Mouse (Mus musculus) kidney, adult 8-10 months (tissue): ENCODE measurements around the gene Tfpi2.

ENCODE experiments used
- DNase-seq, 2 experiments: peaks; one replicate each; pipeline ENCODE4 v3.0.0; 2022

Gene Tfpi2

GRCm38 (mm10) chr6:3988750-3989149, at the start of gene Tfpi2:
Gene Tfpi2, minus strand, starts transcription at chr6:3988919.
- DNase-seq = peak; percentile 21 to 59

DNA sequence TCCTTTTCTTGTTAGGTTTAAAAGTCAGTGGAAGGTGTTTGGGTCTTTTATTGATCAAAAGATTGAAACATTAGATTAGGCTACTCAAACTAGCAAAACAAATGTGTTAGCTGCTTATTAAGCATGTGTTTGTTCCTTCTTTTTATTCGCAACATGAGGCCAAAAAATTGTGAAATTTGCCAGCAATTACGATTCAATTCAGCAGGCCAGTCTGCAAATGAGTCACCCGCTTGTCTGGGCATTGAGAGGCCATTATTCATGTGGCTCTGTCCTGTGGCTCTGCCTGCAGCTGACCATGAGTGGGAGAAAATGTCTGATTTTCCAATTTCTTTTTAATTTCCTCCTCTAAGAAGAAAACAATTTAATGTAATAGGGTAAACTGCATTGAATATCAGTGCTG, 42.2 kb upstream of the Tfpi2 start:
- no peak for DNase-seq

GRCm38 (mm10) chr6:4026367-4026766, 37.6 kb upstream of the Tfpi2 start:
- DNase-seq = no peak

DNA sequence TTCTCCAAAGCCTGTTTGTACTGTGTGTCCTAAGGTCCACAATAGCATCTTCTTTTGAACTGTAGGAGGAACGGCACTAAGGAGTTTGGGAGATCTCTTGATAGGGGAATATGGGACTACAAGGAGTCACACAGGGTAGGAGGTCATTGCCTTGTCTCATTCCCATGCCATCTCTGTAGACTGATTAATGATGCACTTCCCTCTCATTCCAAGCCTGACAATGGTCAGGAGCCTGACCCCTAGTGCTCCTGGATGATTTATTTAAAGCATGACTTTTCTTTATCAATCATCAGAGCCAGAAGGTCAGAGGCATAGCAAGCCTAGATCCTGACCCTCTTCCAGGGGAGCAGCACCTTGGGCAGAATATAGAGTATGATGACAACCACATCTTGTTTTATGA, 33.9 kb upstream of the Tfpi2 start:
- DNase-seq = peak in 1 of 2 experiments; percentile 54

DNA sequence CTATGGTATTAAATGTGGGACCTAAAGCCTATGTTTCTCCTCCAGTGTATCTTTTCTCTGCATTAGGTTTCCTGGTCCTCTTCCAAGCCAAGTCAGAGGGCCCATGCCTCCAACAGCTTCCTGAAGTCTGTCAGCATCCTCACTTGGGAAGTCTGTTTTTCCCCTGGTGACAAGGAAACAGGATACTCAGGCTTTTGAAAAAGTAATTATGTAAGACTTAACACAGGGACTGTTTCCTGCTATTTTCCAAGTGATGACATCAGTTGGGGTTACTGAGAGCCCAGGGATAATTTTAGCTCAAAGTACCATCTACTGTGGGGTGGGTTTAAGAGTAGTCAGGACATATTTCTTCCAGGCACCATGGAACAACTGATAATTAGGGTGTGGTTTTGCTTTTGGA, 20.8 kb upstream of the Tfpi2 start:
- peak in 1 of 2 experiments; percentile 60 for DNase-seq

DNA sequence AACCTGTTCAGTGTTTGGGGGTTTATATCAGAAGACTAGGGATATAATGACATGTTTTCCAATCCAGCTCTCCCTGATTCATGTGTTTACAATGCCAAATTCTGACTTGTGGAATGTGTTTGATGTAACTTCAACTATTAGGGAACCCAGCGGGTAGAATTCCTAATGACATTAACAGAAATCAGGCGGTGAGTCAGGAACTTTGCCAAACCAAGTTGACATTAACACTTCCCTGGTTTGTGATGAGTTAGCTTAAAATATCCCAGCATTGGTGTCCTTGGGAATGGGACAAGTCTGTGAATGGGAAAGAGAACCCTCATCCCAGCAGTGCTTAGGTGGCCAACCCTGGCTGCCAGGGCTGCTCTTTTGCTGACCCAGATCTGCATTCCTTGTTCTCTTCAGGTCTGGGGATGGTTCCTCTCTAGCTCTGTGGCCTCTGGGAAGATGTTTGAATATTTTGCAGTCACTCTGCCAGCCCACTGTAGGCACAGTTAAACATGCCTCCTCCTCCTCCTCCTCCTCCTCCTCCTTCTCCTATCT, 19.9 kb upstream of the Tfpi2 start:
- no peak for DNase-seq

- no peak for DNase-seq
These were observed 16.1 kb upstream of the Tfpi2 start for GRCm38 (mm10) chr6:4004808-4005207.

DNA sequence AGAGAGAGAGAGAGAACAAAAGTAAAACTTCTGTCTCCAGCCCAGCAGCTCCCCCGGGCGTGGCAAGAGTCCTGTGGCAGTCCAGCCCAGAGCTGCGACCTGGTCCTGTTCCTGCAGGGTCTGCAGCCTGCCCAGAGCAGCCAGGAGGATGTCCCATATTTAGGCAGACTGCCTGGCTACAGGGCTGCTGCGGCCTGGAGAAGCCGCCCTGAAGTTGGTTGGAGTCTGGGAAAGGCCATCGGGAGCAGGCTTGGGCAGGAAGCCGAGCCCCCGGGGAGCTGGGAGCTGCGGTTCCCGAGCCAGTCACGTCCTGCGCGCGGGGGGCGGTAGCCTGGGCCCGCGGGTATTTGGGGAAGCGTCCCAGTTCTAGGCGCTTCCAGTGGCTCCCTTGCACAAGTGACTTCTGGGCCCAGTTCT, 15.2 kb upstream of the Tfpi2 start, which contains the start of gene Gng11:
Gene Gng11 (plus strand): TSS at position 15 of the 417 bp plus-strand sequence.
- peak; percentile 65 to 75 for DNase-seq

DNA sequence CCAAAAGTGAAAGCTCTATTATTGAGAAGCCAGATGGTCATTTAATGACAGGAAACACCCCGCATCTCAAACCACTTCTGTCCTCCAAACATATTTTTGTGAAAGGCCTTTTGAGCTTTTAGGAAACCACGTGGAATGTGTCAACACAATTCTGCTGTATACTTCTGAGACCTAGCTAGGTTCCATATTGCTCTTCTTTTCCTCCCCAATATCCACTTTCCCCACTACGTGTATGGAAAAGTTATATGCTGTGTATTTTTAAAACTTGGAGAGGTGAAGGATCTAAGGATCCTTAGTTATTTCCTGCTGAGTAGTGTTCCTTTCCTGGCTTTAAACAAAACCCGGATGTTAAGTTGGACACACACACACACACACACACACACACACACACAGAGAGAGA, 14.7 kb upstream of the Tfpi2 start:
- no peak for DNase-seq

DNA sequence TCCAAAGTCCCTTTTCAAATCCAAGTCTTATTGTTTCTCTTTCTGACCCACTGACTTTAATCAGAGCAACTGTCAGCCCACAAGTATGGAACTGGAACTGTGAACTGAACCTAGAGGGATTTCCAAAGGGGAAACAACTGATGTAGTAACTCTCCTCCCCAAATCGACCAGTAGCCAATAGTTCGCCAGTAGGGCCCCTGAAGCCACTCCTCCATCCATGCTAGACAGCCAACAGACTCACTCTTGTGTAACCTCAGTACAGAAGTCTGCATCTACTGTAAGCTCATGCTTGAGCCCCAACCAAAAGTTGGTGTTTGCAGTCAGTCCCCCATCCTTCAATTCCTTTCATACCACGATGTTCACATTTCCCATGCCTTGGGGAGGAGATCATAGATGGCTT, 12.0 kb upstream of the Tfpi2 start:
- no peak for DNase-seq

DNA sequence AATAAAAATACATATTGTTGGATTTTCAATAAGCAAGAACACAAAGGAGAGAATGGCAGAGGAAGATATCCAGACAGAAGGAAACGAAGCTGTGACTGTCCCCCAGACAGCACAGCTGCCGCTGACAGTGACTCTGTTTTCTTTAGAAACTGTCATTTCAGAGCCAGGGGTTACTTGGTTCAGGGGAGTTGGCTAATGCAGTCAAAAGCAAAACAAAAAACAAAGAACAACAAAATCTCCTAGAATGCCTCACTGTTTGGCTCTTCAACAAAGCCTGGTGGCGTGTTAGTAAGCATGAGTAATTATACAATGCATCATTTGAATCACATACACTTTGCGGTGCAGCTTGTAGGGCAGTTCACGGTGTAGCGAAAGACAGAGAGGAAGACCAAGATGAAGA, 10.6 kb upstream of the Tfpi2 start:
- no peak for DNase-seq

DNA sequence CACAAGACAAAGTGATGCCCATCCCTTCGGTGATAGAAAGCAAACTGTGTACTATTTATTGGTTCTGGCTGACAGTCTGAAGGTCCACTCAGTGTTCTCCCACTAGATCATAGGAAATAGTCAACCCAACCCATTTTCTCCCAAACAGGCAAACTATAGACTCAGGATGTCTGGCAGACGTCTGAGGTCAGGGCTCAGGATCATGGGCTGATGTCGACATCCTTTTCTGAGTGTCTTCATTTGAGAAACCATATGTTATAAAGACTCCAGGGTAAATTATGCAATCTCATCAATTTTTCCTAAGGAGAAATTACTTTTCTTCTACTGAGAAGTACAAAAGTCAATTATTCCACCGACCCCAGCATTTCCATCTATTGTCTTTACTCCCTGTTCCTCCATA, 9.4 kb upstream of the Tfpi2 start:
- no peak for DNase-seq

DNA sequence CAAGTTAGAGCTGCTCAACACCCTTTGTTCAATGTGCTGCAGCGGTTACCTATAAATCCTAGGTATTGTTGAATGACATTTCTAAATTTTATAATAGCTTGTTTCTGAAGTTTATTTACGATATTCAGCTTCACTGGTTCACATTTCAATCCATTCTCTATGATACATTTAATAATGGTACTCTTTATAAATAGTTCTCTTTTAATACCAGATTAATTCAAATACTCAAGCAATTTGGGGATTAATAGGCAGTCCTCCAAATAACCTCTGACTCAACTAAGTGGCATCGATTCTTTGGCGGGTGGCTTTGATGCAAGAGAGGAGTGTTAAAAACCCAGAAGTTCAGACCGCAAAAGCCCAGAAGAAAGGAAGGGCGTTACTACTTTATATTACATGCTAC, 4.8 kb upstream of the Tfpi2 start, which contains the start of gene Gngt1:
Gene Gngt1 (plus strand): TSS at position 301 of the 400 bp plus-strand sequence.
- DNase-seq = no peak

DNA sequence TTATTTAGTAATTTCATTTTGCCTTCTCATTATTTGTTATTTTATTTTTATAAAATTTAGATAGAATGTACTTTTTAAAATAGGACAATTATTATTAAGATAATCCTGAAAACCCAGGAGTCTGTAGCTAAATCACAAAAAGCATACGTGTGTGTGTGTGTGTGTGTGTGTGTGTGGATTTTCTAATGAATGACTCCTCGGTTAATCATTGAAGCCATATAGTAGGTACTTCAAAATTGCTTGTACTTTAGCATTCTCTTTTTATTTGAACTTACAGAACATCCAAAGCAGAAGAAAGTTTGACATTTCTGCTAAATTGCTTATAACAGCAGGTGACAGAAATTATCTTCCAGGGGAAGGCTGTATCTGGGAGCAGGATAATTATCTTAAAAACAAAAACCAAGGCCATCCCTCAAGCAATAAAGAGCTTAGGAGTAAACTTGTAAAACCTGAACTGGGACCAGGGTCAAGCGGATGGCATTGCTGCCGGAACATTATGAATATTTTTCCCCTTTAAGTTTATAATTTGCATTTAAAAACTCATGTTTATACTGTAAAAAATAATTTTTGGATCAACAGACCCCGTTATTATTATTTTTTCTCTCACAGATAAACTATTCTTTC, 5.9 kb downstream of the Tfpi2 start:
- no peak for DNase-seq

GRCm38 (mm10) chr6:3973679-3974078, 15.0 kb downstream of the Tfpi2 start:
- DNase-seq = no peak

DNA sequence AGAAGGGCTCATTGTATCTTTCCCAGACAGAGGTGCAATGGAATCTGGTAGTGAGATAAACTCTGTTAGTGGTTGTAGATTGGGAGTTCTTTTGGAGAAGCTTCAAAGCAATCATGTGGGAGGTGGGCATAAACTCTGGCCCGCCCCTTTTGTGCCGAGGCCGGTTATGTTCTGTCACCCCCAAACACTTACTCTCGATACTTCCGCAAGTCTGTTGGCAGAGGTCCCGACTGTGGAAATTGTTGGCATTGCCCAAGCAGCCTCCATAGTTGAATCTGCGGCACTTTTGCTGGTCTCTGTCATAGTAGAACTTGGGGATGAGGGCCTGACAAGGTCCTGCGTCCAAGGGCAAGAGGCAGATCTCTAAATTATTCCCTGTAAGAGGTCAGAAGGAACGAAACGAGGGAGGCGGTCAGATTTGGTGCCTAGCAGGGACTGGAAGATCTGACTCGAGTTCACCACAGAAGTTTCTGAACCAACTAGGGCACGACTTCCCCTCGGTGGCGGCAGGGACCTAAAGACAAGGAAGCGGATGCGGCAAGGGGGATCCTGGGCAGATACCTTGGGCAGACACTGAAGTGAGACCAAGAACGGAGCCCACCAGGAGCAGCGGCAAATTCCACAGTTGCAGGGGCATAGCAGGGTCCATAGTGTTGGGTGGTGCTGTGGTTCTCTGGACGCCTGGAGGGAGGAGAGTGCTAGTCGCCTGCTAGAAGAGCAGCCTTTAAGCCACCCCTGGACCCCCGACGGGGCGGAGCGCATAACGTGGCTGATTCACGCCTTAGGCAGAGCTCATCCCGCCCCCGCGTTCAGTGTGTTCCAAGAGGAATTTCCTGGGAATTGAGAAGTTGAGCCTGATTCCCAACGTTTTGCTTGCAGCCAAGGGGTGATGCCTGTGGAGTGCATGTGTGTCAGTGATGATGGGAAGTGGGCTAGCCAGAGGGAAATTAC, 20.8 kb downstream of the Tfpi2 start:
- peak in 1 of 2 experiments; percentile 13 for DNase-seq

- no peak for DNase-seq
These were observed 33.8 kb downstream of the Tfpi2 start for GRCm38 (mm10) chr6:3954969-3955368.

DNA sequence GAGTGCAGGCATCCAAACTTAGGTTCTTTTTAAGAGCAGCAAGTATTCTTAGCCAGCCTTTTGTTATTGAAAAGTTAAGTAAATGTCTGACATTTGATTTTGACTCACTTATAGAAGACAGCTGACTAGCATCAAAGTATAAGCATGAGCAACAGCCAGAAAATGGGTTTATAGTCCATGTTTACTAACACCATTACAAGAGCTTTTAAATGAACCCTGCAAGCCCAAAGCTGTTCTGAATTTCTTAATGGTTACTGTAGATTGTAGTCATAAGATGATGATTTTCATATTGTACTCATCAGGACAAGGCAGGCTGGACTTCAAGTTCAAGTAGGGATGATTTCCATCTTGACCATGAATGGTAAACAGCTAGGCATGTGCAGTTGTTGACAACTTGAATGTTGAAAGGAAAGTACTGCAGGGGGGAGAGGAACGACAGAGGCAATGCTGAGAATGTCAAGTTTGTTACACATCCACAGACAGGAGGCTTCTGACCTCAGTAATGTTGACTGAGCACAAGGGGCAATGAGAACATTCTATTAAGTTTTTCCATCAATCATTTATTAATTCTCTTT, 52.5 kb downstream of the Tfpi2 start:
- no peak for DNase-seq

DNA sequence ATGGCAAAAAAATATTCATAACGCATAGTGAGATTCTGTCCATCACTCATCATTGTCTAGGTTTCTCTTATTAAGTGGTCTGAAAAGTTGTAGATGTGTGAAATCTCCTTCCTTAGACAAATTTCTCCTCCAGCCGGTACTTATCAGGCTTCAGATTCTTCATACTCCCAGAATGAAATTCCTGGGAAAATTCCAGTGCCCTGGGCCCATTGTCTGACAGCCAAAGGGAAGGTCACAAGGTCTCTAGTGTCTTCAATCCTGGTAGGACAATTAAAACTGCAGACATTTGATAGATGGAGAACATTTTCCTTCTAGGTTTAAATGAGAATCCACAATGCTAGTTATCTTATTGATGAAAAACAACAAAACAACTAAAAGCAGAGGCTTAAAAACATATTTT, 53.1 kb downstream of the Tfpi2 start:
- DNase-seq = peak; percentile 8 to 26

GRCm38 (mm10) chr6:3935048-3935447, 53.7 kb downstream of the Tfpi2 start:
- DNase-seq = no peak

DNA sequence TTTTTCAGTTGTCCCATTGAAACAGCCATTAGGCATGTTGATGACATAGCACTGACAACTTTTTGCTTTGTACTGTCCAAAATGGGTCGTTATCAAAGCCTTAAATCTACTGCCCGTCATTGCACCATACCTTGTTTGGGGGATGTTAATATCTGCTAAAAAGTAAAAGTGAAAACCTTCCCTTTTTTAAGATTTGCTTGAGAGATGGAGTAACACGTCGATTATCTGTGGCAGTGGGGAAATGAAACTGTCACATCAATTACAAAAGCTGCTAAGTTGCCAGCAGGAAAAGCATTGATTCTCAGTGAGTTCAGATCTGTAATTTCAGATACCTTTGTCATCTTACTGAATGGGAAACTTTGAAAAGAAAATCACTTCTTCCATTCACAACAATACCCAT, 62.6 kb downstream of the Tfpi2 start:
- no peak for DNase-seq

DNA sequence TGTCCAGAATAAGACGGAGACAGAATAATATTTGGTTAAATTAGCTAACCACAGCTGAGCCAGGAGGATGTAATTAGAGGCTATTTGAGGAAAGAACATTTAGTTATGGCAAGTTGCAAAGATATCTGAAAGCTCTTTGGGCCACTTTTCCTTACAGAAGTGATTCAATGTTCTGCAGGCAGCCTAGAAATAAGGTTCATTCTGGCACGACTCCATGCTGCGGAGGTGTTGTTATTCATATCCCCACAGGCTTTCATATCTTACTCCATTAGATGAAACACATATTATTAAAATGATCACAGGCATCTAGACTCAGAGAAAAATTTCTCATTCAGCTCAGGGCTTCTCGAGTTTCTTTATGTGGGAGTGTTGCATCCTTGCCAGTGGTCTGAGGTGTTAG, 65.8 kb downstream of the Tfpi2 start:
- no peak for DNase-seq

- DNase-seq = no peak
These were observed 72.7 kb downstream of the Tfpi2 start for GRCm38 (mm10) chr6:3916015-3916414.
